Mouse (Mus musculus) adipose tissue, adult 10 weeks (tissue): ENCODE data around the gene Thap2. TPM values are rescaled to one million over a fixed set of nuclear protein-coding genes. Genes with fewer than 3 reads are reported as not detected.

Experiments used
- polyA plus RNA-seq: library from polyadenylated mRNA; stranded (reverse); fragments of 350-450 nt; fragmentation: Illumina TruSeq; extraction: RNeasy Lipid Tissue Mini Kit (QIAGEN cat#74804); gene quantifications from one replicate; pipeline ENCODE4 v1.2.3, GENCODE M21; 2014; ENCODE audit warnings: low read depth, low replicate concordance

The Thap2 gene
- polyA plus RNA-seq = 8.6 TPM

GRCm38 (mm10) chr10:115384221-115385017 lies at the start of gene Thap2, which contains the start of gene Zfc3h1:
Gene Thap2, minus strand, starts transcription at chr10:115384443.
Gene Zfc3h1, plus strand, starts transcription at chr10:115384959.

DNA sequence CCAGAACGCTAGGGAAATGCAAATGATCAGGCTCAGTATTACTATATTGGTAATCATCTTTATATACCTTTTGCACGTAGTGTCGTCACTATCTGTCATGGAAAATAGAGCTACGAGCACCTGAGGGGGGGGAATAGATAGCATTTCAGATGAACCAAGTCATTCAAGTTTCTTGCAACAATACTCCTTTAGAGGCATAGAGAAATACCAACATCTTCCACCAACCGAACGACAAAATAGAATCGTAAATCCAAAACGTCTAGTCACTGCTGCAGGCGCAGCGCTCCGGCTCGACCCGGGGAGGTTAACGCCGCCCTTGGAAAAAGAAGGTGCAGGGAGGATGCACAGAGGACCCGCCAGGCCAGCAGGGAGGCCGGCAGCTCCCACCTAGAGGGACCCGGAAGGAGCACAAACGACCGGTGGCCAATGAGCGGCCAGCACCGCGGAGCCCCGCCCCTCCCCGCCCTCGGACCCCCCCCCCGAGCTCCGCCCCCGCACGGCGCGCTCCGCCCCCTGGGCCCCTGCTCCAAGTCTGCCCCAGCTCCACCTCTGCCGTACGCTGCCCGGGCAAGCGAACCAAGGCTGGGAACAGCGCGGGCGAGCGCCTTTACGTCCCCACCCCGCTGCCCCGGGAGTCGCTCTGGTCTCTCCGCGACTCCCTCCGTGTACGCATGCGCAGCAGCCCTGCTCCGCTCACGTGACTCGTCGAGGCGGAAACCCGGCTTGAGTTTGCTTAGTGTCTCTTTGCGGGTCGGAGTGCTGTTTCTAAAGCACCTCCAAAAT lies 22.2 kb downstream of the Thap2 start, which contains the start of gene Tmem19:
Tmem19 (minus strand) TSS at position 662 of the 783 bp plus-strand sequence.

Other genes with a start within 250 kb of the Thap2 start
- gene Tph2, start 199.4 kb downstream of the Thap2 start, polyA plus RNA-seq = not detected
- gene Tbc1d15, start 133.0 kb downstream of the Thap2 start, polyA plus RNA-seq = 45.7 TPM
- 30.3 TPM for gene Rab21, start 68.8 kb downstream of the Thap2 start, polyA plus RNA-seq
- gene Tmem19, start 21.9 kb downstream of the Thap2 start, polyA plus RNA-seq = 23.2 TPM
- gene Zfc3h1, start 516 bp upstream of the Thap2 start, polyA plus RNA-seq = 66.4 TPM
- gene A930009A15Rik, start 185.5 kb upstream of the Thap2 start, polyA plus RNA-seq = not detected
- 0.06 TPM for gene Lgr5, start 203.3 kb upstream of the Thap2 start, polyA plus RNA-seq